Mouse (Mus musculus) cerebellum, adult 11-12 months (tissue): ENCODE data around the gene Gm49325.

Source experiments
- DNase-seq: peaks from one replicate; pipeline ENCODE4 v3.0.0; 2022

Gm49325 gene

DNA sequence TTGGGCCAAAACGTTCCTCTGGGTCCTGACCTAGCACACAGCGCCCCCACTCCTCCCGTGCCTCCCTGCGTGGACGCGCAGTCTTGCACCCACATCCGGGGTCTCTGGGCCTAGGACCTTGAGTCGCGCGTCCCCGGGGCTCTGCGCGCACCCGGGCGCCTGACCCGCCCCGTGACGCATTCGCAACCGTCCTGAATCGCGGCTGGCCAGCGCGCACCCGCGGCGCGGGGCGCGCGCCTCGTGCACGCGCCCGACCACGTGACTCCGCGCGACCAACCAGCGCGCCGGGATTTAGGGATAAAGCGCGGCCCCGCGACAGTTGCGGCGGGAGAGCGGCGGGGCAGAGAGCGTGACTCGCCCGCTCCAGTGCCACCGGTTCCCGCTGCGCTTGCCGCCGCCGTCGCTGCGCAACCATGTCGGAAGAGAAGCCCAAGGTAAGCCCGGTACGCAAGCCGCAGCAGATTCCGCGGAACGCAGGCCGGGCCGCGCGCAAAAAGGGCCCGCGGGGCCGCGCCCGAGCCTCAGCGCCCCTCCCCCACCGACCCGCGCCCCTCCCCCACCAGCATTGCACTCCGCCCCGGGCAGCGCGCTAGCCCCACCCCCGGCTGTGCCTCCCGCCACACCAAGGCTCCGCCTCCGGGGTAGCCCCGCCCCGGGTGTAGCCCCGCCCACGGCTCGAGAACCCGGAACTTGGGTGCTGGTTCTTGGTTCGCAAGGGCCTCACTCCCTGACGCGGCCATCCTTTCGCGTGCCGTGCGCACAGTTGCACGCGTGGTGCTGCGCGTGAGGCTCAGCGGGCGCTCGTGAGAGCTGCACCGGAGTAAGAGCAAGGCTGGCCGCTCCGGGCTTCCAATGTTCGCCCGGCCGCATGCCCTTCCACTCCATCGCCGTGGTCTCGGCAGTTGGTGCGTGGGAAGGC lies at the start of gene Gm49325, which contains the start of gene Sumo3:
Gene Gm49325 (plus strand): TSS at position 290 of the 919 bp plus-strand sequence.
Gene Sumo3 (plus strand): TSS at position 190 of the 919 bp plus-strand sequence.
- peak; percentile 94 for DNase-seq

DNA sequence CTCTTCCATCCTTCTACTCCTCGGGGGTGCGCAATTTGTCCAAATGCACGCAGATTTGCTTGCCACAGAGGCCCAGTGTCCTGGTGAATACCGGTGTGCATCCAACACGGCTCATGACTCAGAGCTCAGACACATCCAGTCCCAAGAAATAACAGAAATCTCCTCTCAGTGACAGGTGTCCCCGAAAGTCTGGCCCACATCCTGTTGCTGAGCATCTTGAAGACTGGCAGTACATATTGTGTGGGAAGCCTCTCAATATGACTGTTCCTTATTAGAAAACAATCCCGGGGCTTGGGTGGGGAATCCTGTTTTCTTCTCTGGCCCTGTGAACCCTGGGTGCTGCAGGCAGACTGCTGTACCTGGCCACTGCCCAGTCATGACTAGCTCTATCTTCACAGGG lies 49.4 kb upstream of the Gm49325 start:
- DNase-seq: no peak

DNA sequence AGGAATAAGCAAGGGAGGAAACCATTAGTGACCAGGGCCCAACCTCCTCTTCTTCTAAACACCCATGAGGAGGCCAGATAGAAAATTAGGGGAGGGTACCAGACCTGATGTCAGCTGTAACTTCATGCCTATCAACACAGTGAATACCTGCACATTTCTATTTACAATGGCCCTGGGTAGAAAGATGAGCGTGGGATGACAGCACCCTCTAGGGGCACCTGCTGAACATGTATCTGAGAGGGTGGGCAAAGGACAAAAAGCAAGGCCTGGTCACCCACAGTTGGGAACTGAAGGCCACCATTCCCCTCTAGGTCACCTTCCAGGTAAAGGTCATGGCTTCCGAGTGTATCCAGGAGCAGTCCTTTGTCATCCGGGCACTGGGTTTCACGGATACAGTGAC lies 48.4 kb upstream of the Gm49325 start:
- no peak for DNase-seq

DNA sequence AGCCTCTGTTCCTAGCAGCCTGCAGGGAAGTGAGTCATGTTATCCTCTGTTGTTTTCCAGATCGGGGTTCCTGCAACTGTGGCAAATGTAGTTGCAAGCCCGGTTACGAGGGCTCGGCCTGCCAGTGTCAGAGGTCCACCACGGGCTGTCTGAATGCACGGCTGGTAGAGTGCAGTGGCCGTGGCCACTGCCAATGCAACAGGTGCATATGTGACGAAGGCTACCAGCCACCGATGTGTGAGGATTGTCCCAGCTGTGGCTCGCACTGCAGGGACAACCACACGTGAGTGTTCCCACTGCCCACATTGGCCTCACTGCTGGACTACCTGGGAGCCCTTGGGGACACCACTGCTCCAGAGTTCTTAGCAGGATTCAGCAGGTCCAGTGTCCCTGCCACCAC lies 45.9 kb upstream of the Gm49325 start:
- DNase-seq: no peak

DNA sequence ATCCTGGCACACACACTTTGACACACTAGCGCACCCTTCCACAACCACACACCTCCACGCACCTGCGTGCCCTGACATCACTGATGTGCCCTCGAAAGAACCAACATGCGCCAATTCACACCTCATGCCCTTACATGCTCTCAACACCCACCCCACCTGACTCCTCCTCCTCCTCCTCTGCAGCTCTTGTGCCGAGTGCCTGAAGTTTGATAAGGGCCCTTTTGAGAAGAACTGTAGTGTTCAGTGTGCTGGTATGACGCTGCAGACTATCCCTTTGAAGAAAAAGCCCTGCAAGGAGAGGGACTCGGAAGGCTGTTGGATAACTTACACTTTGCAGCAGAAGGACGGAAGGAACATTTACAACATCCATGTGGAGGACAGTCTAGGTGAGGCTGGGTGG lies 45.2 kb upstream of the Gm49325 start:
- no peak for DNase-seq

DNA sequence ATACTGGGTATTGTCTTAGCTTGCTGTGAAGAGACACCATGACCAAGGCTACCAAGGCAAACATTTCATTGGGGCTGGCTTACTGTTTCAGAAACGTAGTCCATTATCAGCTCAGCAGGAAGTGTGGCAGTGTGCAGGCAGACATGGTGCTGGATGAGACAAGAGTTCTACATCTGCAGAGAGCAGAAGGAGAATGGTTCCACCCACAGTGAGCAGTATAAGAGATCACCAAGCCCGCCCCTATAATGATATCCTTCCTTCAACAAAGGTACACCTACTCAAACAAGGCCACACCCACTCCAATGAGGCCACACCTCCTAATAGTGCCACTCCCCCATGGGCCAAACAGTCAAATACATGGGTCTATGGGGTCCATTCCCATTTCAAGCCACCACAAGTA lies 44.5 kb upstream of the Gm49325 start:
- no peak for DNase-seq

DNA sequence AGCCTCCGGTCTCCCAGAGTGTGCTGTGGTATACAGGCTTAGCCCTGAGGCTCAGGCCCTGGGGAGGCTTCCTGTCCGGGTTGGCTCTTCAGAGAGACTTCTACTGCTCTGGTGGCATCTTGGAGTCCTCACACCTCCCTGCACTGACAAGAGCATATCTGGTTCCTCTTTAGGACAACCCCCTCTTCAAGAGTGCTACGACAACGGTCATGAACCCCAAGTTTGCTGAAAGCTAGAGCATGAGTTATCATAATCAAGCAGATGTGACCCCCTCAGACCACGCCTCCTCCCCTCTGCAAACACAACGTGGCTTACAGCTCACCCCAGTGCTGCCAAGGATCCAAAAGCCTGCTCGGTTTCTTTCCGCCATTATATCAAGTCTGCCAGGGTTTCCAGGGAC lies 41.0 kb upstream of the Gm49325 start:
- no peak for DNase-seq

DNA sequence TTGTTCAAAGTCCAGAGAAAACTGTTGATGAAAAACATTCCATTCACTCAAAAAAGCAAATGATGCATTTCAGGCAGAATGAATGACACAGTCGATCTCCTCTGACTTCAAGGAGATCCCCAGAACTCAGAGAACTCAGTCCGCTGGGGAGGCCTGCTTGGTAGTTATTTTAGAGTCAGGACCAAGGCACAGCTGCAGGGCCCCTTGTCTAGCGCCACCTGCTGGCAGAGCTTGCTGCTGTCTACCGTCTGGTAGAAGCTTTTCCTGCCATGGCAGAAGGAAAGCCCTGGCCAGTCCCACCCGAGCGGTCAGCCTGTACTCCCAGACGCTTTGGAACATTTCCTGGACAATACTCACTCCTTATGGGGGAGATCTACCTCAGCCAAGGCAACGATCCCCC lies 39.3 kb upstream of the Gm49325 start:
- peak; percentile 79 for DNase-seq

DNA sequence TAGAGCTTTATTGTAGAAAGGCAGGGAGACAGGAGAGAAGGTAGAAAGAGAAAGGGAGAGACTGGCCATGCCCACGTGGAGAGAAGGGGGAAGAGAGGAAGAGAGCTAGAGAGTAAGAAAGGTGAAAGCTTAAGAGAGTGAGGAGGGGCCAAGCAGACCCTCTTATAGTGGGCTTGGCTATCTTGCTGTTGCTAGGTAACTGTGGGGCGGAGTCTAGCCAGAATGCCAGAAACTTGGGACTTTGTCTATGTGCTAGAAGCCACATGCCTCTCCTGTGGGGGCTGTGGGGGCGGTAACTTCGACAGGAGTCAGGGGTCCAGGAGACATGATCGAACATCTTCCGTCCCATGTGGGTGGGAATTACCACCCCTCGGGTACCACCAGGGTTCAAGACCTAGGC lies 36.5 kb upstream of the Gm49325 start:
- DNase-seq: no peak

DNA sequence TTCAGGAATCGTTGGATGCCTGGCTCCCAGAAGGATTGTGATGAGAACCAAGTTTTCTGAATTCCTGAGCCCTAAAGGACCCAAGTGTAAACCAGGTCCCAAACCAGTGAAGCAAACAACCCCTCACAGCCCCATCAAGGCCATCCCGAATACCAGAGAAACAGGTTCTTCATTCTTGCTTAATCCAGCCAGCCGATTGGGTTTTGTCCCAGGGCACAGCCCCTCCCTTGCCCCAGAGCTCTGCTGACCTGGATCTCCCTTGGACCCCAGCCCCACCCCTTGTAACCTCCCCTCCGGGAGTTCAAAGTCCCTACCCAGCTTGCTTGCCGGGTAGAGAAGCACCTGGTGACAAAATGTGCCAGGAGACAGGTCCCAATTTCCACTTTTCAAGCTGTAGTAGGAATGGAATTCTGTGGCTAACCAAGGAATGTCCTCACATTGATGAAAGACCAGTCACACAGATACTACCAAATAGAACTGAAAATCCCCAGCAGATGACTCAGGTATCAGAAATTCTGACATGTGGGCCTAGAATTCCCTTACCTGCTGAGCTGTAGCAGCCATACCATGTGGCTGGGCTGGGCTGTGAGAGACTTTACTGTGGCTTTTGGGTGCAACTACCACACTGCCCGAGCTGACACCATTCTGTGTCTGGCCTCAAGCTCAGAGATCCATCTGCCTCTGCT lies 35.9 kb upstream of the Gm49325 start:
- no peak for DNase-seq

DNA sequence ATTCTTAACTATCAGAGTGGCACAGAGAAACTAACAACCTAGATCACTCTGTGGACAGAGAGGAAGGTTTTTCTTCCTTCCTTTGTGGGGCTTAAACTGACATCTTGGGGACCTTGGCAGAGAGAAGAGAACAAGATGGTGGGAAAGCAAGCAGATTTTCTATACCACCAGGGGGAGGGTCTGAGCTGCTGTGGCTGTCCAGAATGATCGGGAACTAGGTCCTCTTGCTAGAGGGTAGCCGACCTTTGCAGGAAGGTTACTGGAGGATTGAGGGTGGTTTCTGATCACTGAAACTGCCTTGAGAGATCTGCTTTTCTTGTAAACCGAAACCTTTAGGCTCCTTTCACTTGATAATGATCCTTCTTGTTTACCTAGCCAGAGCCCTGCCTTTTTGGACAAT lies 33.8 kb upstream of the Gm49325 start:
- no peak for DNase-seq

DNA sequence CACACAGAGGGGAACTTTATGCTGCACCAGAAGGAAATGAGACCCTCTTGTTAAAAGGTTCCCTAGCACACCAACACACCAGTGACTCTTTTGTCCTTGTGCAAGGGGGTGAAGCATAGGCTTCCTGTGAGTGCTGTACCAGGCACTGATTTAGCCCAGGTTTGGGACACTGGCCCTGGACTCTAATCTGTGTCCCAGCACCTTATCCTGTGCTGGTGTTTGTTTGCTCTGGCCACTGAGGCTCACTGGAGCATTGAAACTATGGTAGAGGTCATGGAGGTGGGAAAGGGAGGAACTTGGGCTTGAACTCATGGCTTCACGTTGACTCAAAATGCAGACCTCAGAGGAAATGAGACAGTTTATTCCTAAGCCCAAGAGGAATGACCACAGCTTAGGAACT lies 32.8 kb upstream of the Gm49325 start:
- DNase-seq: no peak

DNA sequence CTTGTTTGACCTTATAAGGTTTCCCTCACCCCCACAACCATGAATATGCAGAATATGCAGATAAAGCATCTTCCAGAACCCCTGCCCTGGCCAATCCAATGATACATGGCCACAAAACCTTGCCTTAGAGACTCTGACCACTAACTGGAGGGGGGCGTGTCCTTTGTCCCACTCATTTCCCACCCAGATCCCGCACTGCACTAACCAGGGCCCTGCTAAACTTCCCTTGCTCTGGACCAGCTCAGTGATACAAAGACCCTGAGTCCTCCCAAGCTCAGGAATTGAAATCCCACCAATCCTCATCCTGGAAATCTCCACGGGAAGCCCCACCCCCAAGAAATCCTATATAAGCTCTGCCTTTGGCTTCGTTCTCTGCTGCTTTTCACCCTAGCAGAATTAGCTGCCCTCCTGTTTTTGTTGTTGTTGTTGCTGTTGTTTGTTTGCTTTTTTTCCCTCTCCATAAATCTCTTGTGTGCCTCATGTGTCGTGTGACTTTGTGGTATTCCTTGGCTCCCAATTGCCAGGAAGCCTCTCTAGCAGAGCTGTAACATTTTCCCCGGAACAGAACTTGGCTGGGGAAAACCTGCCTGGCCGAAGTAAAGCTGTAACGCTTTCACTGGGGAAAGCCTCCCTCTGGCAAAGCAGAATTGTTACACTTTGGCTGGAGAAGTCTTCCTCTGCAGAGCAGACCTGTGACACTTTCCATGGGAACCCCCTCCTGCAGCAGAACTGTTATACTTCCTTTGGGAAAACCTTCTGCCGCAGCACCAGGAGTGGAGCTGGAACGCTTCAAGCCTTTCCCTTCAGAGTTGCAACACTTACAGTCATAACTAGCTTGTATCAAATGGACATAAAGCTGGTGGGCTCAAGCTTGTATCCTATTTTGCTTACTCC lies 25.7 kb upstream of the Gm49325 start:
- DNase-seq: peak; percentile 27

DNA sequence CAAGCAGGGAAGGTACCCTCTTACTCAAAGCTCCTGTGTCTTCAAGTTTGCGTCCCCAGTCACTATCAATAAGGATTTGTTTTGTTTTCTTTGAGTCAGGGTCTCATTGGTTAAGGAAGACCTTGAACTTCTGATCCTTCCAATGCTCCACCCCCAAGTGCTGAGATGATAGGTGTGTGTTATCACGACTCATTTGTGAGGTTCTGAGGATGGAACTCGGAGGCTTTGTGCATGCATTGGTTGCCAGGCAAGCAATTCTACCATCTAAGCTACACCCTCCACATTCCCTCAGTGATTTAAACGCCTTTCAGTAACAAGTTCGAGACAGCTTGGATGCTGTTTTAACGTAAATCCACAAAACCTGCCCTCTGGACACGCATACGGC lies 25.0 kb upstream of the Gm49325 start:
- DNase-seq: no peak

DNA sequence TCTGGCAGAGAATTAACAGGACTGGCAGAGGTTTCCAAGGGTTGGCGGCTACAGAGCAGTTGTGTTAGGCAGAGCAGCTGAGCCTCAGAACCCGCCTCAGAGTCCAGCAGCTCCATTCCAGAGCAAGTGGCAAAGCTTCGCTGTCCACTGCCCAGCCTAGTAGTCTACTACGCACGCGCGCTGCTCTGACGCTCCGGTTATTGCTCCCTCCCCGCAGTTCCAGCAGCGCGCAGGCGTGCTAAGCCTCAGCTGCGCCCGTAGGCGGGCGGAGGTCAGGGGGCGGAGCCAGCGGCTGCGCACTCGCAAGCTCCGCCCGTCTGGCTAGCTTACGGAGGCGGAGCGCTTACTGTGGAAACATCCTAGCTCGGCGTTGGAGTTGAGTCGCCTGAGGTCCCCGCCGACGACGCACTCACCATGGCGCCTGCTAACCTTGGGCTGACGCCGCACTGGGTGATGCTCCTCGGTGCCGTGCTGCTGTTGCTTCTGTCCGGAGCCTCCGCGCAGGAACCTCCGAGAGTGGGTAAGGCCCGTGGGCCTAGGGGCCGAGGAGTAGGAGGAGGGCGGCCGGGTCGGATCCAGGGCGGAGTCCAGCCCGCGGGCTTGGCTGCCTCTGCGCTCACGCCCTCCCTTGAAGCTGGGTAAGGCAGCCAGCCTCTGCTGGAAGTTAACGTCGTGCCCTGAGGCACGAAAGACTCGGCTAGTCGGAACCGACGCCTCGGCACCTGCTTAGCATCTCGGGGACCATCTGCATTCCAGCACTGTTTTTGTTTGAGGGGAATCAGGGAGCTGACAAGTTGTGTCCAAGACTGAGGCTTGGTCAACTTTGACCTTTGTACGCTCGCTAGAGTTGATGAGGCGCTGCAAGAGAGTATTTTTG lies 24.4 kb upstream of the Gm49325 start, which contains the start of gene Pttg1ip:
Gene Pttg1ip (plus strand): TSS at position 313 of the 877 bp plus-strand sequence.
- peak; percentile 98 for DNase-seq

DNA sequence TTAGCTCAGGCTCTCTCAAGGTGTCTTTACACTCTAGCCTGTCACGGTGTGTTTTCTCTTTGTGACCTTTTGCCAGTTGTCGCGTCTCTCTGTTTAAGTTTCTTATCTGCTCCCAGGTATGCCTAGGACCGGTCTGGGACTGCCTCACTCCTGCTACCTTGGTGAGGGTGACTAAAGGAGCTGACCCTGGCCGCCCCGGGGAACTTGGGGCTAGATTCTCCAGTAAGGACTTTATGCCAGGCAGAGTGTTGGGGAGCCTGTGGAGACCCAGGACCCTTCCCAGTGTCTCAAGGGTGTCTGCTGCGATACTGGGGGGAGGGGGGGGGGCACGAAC lies 23.7 kb upstream of the Gm49325 start:
- DNase-seq: peak; percentile 47

DNA sequence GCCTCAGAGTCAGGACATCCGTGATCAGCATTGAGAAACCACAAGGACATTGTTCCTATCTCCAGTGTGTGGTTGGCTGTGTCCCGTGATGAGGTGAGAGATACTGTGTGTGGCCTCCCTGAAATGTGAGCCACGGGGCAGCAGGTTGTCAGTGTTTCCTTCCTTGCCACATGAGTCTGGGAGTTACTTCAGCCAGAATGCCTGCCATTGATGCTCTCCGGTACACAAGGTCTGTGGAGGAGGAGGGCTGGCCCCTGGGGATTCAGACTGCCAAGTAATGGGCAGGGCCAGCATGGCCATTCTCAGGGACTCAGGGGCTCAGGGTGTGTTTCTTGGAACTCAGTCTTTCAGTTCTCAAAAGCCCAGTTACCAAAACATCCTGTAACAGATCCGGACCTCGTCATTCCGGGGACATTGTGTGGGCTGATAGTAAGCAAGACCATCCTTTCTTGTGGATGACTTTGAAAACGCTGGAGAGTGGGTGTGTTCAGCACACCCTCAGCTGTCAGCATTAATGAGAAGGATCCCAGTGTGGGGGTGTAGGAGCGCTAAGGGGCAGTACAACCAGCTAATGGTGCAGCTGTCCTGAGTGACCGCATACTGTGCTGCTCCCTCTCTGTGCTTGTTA lies 22.1 kb upstream of the Gm49325 start:
- DNase-seq: no peak

DNA sequence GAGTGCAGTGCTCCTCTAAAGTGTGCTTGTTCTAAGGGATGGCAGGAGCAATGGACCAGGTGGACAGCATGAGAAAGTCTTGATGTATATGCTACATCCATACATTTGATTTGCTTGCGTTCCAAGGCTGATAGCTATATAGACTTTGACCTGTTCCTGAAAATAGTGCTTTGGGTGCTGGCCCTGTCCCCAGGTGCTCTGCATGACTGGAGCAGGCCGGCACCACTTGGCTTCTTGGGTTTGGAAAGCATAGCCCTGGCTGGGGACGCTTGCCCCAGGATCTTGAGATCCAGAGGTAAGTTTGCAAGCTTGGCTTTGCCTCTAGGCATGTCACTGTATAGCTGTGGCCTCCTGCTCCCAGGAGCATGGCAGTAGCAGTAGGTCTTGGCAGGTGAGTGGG lies 19.4 kb upstream of the Gm49325 start:
- no peak for DNase-seq

DNA sequence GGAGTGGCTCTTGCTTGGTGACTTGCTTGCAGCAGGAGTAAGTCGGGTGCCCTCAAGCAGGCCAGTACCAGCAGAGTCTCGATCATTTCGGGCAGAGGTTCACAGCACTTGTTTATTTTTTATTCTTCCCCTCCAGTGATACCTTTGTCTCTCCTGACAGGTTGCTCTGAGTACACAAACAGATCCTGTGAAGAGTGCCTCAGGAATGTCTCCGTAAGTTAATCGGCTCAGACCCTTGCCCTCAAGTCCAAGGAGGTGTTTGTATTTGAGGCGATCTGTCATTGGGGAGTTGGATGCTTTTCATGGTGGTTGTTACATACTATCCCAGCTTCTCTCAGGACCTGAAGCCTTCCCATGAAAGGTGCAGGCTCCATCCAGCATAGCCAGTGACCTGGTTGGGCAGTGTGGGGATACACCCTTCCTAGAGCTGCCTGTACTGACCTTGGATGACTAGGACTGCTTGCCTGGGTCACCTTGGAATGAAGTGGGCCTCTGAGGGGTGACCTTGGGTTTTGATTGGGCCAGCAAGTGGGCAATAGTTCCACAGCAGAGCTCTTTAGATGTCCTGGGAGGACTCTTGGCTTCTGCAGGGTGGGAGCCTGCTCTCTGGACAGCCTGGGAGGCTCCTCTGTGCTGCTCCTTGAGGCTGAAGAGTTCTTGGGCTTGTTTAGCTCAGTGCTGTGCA lies 18.8 kb upstream of the Gm49325 start:
- DNase-seq: no peak

DNA sequence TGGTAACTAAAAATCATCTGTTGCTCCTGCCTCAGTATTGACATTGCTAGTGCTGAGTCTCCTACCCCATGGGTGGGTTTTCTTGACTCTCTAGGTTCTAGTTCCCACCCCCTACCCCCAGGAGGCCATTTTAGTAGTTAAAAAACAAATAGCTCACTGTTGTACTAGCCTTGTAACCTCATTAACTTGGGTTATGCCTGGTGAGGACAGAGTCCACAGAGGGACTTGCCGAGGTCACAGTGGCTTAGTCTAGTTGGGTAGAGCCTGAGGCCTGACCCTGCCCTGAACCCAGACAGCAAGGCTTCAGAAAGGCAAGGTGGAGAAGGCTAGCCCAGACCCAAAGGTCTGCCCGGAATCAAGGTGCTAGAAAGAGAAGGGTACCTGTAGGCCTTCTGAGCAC lies 18.0 kb upstream of the Gm49325 start:
- no peak for DNase-seq

DNA sequence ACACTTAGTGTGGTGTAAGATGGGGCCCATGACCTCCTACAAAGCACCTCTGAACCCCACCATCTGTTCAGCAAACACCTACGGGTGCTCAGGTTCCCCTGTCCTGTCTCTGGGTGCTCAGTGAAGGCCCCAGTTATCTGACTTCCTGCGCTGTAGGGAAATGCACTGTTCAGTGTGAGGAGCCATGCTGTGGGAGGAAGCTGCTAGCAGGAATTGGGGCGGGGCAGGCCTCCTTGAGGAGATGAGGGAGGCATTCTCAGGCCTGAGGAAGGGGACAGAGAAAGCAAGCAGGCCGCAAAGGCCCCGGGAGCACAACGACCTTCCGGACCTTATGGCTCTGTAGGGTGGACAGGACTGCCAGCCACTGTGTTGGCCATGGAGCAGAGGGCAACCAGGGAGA lies 16.9 kb upstream of the Gm49325 start:
- DNase-seq: no peak
